Mouse (Mus musculus) embryonic facial prominence, embryonic 14.5 days (tissue): ENCODE results near the gene Cryzl1. TPM values are rescaled to one million over a fixed set of nuclear protein-coding genes. Genes with fewer than 3 reads are reported as not detected.
A peak's percentile ranks its signal among the peaks of the same experiment; 100 is the strongest.

ENCODE experiments used
- ATAC-seq: fragments of 200-750 bp; cut with Nextera tagmentation; 2 replicates; pipeline ENCODE4 v1.8.0; 2017; ENCODE audit warnings: low read depth, moderate number of reproducible peaks, moderate TSS enrichment
- DNase-seq: peaks from one replicate; pipeline ENCODE4 v3.0.0-alpha.2; 2015; ENCODE audit warnings: low spot score
- H3K27ac ChIP-seq: fragments of 300-500 bp; sonication (generic); replicated peaks from 2 replicates; pipeline ENCODE4 v1.5.1; 2014; ENCODE audit warnings: low read depth, mild to moderate bottlenecking, low read length, moderate library complexity
- H3K27me3 ChIP-seq: fragments of 300-500 bp; sonication (generic); replicated peaks from 2 replicates; pipeline ENCODE4 v1.6.1; 2014; ENCODE audit warnings: low read length; ENCODE audit not compliant: control insufficient read depth, insufficient read depth
- H3K36me3 ChIP-seq: fragments of 300-500 bp; sonication (generic); 2 replicates; pipeline ENCODE4 v1.6.1; 2014; ENCODE audit warnings: low read length, mixed read lengths; ENCODE audit not compliant: control insufficient read depth, insufficient read depth
- H3K4me1 ChIP-seq: fragments of 300-500 bp; sonication (generic); 2 replicates; pipeline ENCODE4 v1.6.1; 2014; ENCODE audit warnings: antibody characterized with exemption, low read length; ENCODE audit not compliant: control insufficient read depth, insufficient read depth
- H3K4me2 ChIP-seq: fragments of 300-500 bp; sonication (generic); 2 replicates; pipeline ENCODE4 v1.6.1; 2014; ENCODE audit warnings: low read depth, mild to moderate bottlenecking, low read length, moderate library complexity, mixed read lengths
- H3K4me3 ChIP-seq: fragments of 300-500 bp; sonication (generic); 2 replicates; pipeline ENCODE4 v1.5.1; 2014; ENCODE audit warnings: low read depth, mild to moderate bottlenecking, low read length
- H3K9ac ChIP-seq: fragments of 300-500 bp; sonication (generic); 2 replicates; pipeline ENCODE4 v1.6.1; 2014; ENCODE audit warnings: low read depth, mild to moderate bottlenecking, low read length, moderate library complexity, mixed read lengths
- H3K9me3 ChIP-seq: fragments of 300-500 bp; sonication (generic); 2 replicates; pipeline ENCODE4 v1.6.1; 2016; ENCODE audit warnings: low read length; ENCODE audit not compliant: control insufficient read depth
- WGBS: fragments of 180-500 bp; shearing (Covaris S2); extraction: QIAGEN DNeasy Blood & Tissue Kit; methylation state at CpG from one replicate; pipeline ENCODE4 v1.1.7; 2014; 5-methylcytosine and 5-hydroxymethylcytosine counted together
- polyA plus RNA-seq: library from polyadenylated mRNA; unstranded; fragments of >200 nt; fragmentation: Nextera tagmentation; extraction: Ambion mirVana; gene quantifications from 2 replicates; pipeline ENCODE4 v1.2.1, GENCODE M21; 2014

The Cryzl1 gene
- polyA plus RNA-seq, 1 experiment from 2014 or later = 61.8 TPM

- no peaks in the 10 kb centered on the region for H3K27me3 ChIP-seq
- peak within 1 kb of the TSS; percentile 86 for H3K4me2 ChIP-seq
- peak; percentile 96 for DNase-seq
- peak within 1 kb of the TSS; percentile 93 for H3K4me3 ChIP-seq
- peak within 1 kb of the TSS; percentile 82 for H3K27ac ChIP-seq
- H3K36me3 ChIP-seq = peaks cover 25% of the 10 kb centered on the region
- peak; percentile 99 for ATAC-seq
- H3K9ac ChIP-seq = peak within 1 kb of the TSS; percentile 92
- peaks cover 7% of the 10 kb centered on the region for H3K4me1 ChIP-seq
- no peaks in the 10 kb centered on the region for H3K9me3 ChIP-seq
- under 1% methylated on average over 43 of the region's 71 CpGs for WGBS
Measured at GRCm38 (mm10) chr16:91688619-91689334, 40.0 kb downstream of the Cryzl1 start, which contains the start of gene Donson. TSS of gene Donson (minus strand) at chr16:91688770.

- Histone ChIP-seq H3K4me2 (peak overlapping the region; percentile 86), H3K27me3 (no peaks in the 10 kb centered on the region), H3K4me1 (peaks cover 7% of the 10 kb centered on the region), H3K9me3 (no peaks in the 10 kb centered on the region), H3K4me3 (peak overlapping the region; percentile 93), H3K36me3 (peaks cover 32% of the 10 kb centered on the region), H3K9ac (peak overlapping the region; percentile 92), H3K27ac (peak overlapping the region; percentile 82; the same call in 1 of the 2 replicates)
- peak; percentile 50 for ATAC-seq
- DNase-seq = no peak
- WGBS = under 1% methylated on average over 34 of the region's 51 CpGs
Measured at GRCm38 (mm10) chr16:91688023-91688618, 40.7 kb downstream of the Cryzl1 start.

GRCm38 (mm10) chr16:91686369-91686768 lies 42.4 kb downstream of the Cryzl1 start:
- Histone ChIP-seq H3K4me2 (no peak overlapping the region), H3K9me3 (no peaks in the 10 kb centered on the region), H3K4me3 (no peak overlapping the region), H3K27me3 (no peaks in the 10 kb centered on the region), H3K9ac (no peak overlapping the region), H3K27ac (no peak overlapping the region), H3K36me3 (peaks cover 48% of the 10 kb centered on the region), H3K4me1 (peaks cover 7% of the 10 kb centered on the region)
- ATAC-seq (no peak), DNase-seq (no peak)
- WGBS = 78% methylated on average over 5 of the region's 5 CpGs

GRCm38 (mm10) chr16:91685526-91685925 lies 43.2 kb downstream of the Cryzl1 start:
- no peak overlapping the region for H3K4me2 ChIP-seq
- no peak overlapping the region for H3K27ac ChIP-seq
- H3K36me3 ChIP-seq = peaks cover 49% of the 10 kb centered on the region
- ATAC-seq (no peak), DNase-seq (no peak)
- H3K9ac ChIP-seq = no peak overlapping the region
- H3K4me1 ChIP-seq = peaks cover 7% of the 10 kb centered on the region
- WGBS = 87% methylated on average over 5 of the region's 5 CpGs
- no peaks in the 10 kb centered on the region for H3K9me3 ChIP-seq
- H3K27me3 ChIP-seq = no peaks in the 10 kb centered on the region
- no peak overlapping the region for H3K4me3 ChIP-seq

- WGBS = 81% methylated on average over 5 of the region's 5 CpGs
- H3K4me2 ChIP-seq = no peak overlapping the region
- ATAC-seq = no peak
- no peaks in the 10 kb centered on the region for H3K27me3 ChIP-seq
- no peak for DNase-seq
- no peak overlapping the region for H3K9ac ChIP-seq
- H3K36me3 ChIP-seq = peaks cover 90% of the 10 kb centered on the region
- no peaks in the 10 kb centered on the region for H3K9me3 ChIP-seq
- H3K27ac ChIP-seq = no peak overlapping the region
- no peaks in the 10 kb centered on the region for H3K4me1 ChIP-seq
- H3K4me3 ChIP-seq = no peak overlapping the region
Measured at GRCm38 (mm10) chr16:91680656-91681055, 48.1 kb downstream of the Cryzl1 start.

GRCm38 (mm10) chr16:91678147-91678911 lies 50.4 kb downstream of the Cryzl1 start:
- Histone ChIP-seq H3K4me3 (no peak overlapping the region), H3K4me2 (no peak overlapping the region), H3K9me3 (no peaks in the 10 kb centered on the region), H3K4me1 (no peaks in the 10 kb centered on the region), H3K36me3 (peaks cover 89% of the 10 kb centered on the region), H3K27ac (no peak overlapping the region), H3K9ac (no peak overlapping the region), H3K27me3 (no peaks in the 10 kb centered on the region)
- ATAC-seq (no peak), DNase-seq (no peak)
- WGBS = 86% methylated on average over 5 of the region's 5 CpGs

GRCm38 (mm10) chr16:91674500-91674899 lies 54.3 kb downstream of the Cryzl1 start:
- DNase-seq (no peak), ATAC-seq (no peak)
- H3K27ac ChIP-seq = no peak overlapping the region
- peaks cover 95% of the 10 kb centered on the region for H3K36me3 ChIP-seq
- H3K4me1 ChIP-seq = no peaks in the 10 kb centered on the region
- H3K9ac ChIP-seq = no peak overlapping the region
- WGBS = 78% methylated on average over 4 of the region's 4 CpGs
- no peak overlapping the region for H3K4me3 ChIP-seq
- no peak overlapping the region for H3K4me2 ChIP-seq
- no peaks in the 10 kb centered on the region for H3K27me3 ChIP-seq
- no peaks in the 10 kb centered on the region for H3K9me3 ChIP-seq

- 96% methylated on average over 3 of the region's 3 CpGs for WGBS
- Histone ChIP-seq H3K27ac (no peak overlapping the region), H3K36me3 (peaks cover 92% of the 10 kb centered on the region)
Measured at GRCm38 (mm10) chr16:91663795-91664194, 65.0 kb downstream of the Cryzl1 start.

More at GRCm38 (mm10) chr16:91663795-91664194, 65.0 kb downstream of the Cryzl1 start:
- ATAC-seq (no peak), DNase-seq (no peak)
- Histone ChIP-seq H3K27me3 (no peaks in the 10 kb centered on the region), H3K9ac (no peak overlapping the region), H3K4me3 (no peak overlapping the region), H3K9me3 (peaks cover 11% of the 10 kb centered on the region; the same call in 1 of the 2 replicates), H3K4me1 (no peaks in the 10 kb centered on the region), H3K4me2 (no peak overlapping the region)
